Mouse (Mus musculus): ENCODE measurements around the gene Muc5b.

DNA sequence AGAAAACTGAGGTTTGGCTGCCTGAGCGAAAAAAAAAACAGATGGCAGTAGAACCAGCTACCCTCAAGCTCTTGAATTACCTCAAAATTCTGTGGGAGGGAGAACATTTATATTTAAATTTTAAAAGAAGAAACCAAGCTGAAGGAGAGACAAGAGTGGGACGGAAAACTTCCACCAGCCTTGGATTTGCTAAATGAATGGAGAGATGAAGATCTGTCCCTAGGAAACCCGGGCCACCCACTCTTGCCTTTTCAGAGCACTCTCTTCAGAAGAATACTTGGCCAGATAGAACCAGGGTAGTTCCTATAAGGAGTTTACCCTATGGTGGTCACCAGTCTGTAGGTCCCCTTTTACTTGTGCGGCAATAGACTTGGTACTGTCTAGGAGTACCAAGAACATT lies 63.9 kb downstream of the Muc5b start:
- TF ChIP-seq POLR2A (IDR thresholded peaks at IDR 0.05; ENCODE audit: borderline replicate concordance, control insufficient read depth, low read depth, low read length): no peak
- TF ChIP-seq CTCF (IDR thresholded peaks at IDR 0.05; ENCODE audit: control insufficient read depth, insufficient read depth, low read length): no peak
